Mouse (Mus musculus) embryonic facial prominence, embryonic 13.5 days (tissue): ENCODE data around the gene Rnasek. TPM values are rescaled to one million over a fixed set of nuclear protein-coding genes. Genes with fewer than 3 reads are reported as not detected.
A peak's percentile ranks its signal among the peaks of the same experiment; 100 is the strongest.

Source experiments
- ATAC-seq: fragments of 200-750 bp; cut with Nextera tagmentation; 2 replicates; pipeline ENCODE4 v1.8.0; 2017; ENCODE audit warnings: low read depth; ENCODE audit not compliant: insufficient number of reproducible peaks, insufficient read depth, low FRiP score, low TSS enrichment
- H3K27ac ChIP-seq: fragments of 300-500 bp; sonication (generic); 2 replicates; pipeline ENCODE4 v1.5.1; 2015; ENCODE audit warnings: moderate library complexity, mild to moderate bottlenecking, inconsistent platforms
- H3K27me3 ChIP-seq: fragments of 300-500 bp; sonication (generic); 2 replicates; pipeline ENCODE4 v1.6.1; 2015; ENCODE audit warnings: mild to moderate bottlenecking, inconsistent platforms
- H3K36me3 ChIP-seq: fragments of 300-500 bp; sonication (generic); 2 replicates; pipeline ENCODE4 v1.6.1; 2015; ENCODE audit warnings: mild to moderate bottlenecking, inconsistent platforms
- H3K4me1 ChIP-seq: fragments of 300-500 bp; sonication (generic); 2 replicates; pipeline ENCODE4 v1.6.1; 2015; ENCODE audit warnings: inconsistent platforms
- H3K4me2 ChIP-seq: fragments of 300-500 bp; sonication (generic); 2 replicates; pipeline ENCODE4 v1.6.1; 2015; ENCODE audit warnings: moderate library complexity, mild to moderate bottlenecking, inconsistent platforms
- H3K4me3 ChIP-seq: fragments of 300-500 bp; sonication (generic); 2 replicates; pipeline ENCODE4 v1.5.1; 2015; ENCODE audit warnings: mild to moderate bottlenecking, inconsistent platforms
- H3K9ac ChIP-seq: fragments of 300-500 bp; sonication (generic); 2 replicates; pipeline ENCODE4 v1.6.1; 2015; ENCODE audit warnings: mild to moderate bottlenecking, inconsistent platforms
- H3K9me3 ChIP-seq: fragments of 300-500 bp; sonication (generic); 2 replicates; pipeline ENCODE4 v1.6.1; 2016; ENCODE audit warnings: inconsistent platforms
- WGBS: fragments of 180-500 bp; shearing (Covaris S2); methylation state at CpG from one replicate; pipeline ENCODE4 v1.1.7; 2015; ENCODE audit warnings: mixed read lengths; 5-methylcytosine and 5-hydroxymethylcytosine counted together
- polyA plus RNA-seq: library from polyadenylated mRNA; unstranded; fragments of >200 nt; fragmentation: Nextera tagmentation; extraction: Ambion mirVana; gene quantifications from 2 replicates; pipeline ENCODE4 v1.2.1, GENCODE M21; 2015

Rnasek gene
- polyA plus RNA-seq, 1 experiment from 2014 or later: 168 TPM

- Histone ChIP-seq H3K27me3 (peaks cover 7% of the 10 kb centered on the region), H3K27ac (no peak overlapping the region), H3K9ac (no peak overlapping the region), H3K4me1 (peaks cover 56% of the 10 kb centered on the region), H3K4me2 (no peak overlapping the region), H3K36me3 (peaks cover 15% of the 10 kb centered on the region), H3K4me3 (no peak overlapping the region), H3K9me3 (no peaks in the 10 kb centered on the region)
- WGBS: 87% methylated on average over 12 of the region's 12 CpGs
- ATAC-seq: no peak
These were observed 4.3 kb downstream of the Rnasek start for GRCm38 (mm10) chr11:70235254-70235900.

- WGBS: 79% methylated on average over 8 of the region's 8 CpGs
- no peak for ATAC-seq
- no peak overlapping the region for H3K4me2 ChIP-seq
- peaks cover 63% of the 10 kb centered on the region for H3K4me1 ChIP-seq
- peaks cover 16% of the 10 kb centered on the region for H3K27me3 ChIP-seq
- H3K9ac ChIP-seq: no peak overlapping the region
- no peak overlapping the region for H3K4me3 ChIP-seq
- H3K36me3 ChIP-seq: peaks cover 15% of the 10 kb centered on the region
- H3K27ac ChIP-seq: peak overlapping the region; percentile 57
- no peaks in the 10 kb centered on the region for H3K9me3 ChIP-seq
These were observed 5.1 kb downstream of the Rnasek start for GRCm38 (mm10) chr11:70234497-70234896.

GRCm38 (mm10) chr11:70234037-70234436 is 5.6 kb downstream of the Rnasek start:
- H3K9me3 ChIP-seq: no peaks in the 10 kb centered on the region
- H3K9ac ChIP-seq: no peak overlapping the region
- peaks cover 15% of the 10 kb centered on the region for H3K36me3 ChIP-seq
- no peak overlapping the region for H3K4me3 ChIP-seq
- ATAC-seq: no peak
- H3K27ac ChIP-seq: peak overlapping the region; percentile 57
- peaks cover 20% of the 10 kb centered on the region for H3K27me3 ChIP-seq
- H3K4me1 ChIP-seq: peaks cover 67% of the 10 kb centered on the region
- WGBS: 51% methylated on average over 5 of the region's 5 CpGs
- H3K4me2 ChIP-seq: peak overlapping the region; percentile 66; the same call in 1 of the 2 replicates

DNA sequence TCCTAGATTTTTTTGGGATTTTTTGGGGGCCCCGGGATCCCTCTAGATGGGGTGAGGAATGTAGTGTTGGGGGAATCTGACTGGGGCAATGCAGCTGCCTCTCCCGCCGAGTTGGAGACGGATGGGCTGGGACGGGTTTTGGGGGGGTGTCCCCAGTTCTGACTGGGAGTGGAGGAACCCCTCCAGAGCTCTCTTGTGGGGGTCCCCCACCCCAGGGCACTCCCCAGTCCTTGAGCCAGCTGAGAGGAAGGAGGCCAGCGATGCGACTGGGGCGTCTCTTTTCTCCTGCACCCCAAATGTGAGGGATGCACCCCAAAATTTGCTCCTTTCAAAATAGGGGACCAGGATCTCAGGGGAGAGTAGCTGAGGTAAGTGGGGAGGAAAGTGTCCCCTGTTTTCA is 6.6 kb downstream of the Rnasek start:
- H3K27me3 ChIP-seq: peaks cover 30% of the 10 kb centered on the region
- H3K4me1 ChIP-seq: peaks cover 62% of the 10 kb centered on the region
- H3K4me3 ChIP-seq: peak overlapping the region; percentile 47
- no peak for ATAC-seq
- no peaks in the 10 kb centered on the region for H3K9me3 ChIP-seq
- H3K9ac ChIP-seq: peak overlapping the region; percentile 76
- WGBS: 37% methylated on average over 8 of the region's 8 CpGs
- peaks cover 15% of the 10 kb centered on the region for H3K36me3 ChIP-seq
- peak overlapping the region; percentile 66 for H3K4me2 ChIP-seq
- H3K27ac ChIP-seq: peak overlapping the region; percentile 39; the same call in 1 of the 2 replicates

- H3K27me3 ChIP-seq: peaks cover 35% of the 10 kb centered on the region
- H3K4me1 ChIP-seq: peaks cover 62% of the 10 kb centered on the region
- no peak for ATAC-seq
- H3K36me3 ChIP-seq: peaks cover 15% of the 10 kb centered on the region
- H3K9ac ChIP-seq: peak overlapping the region; percentile 76
- peak overlapping the region; percentile 66 for H3K4me2 ChIP-seq
- H3K4me3 ChIP-seq: peak overlapping the region; percentile 47
- WGBS: 5% methylated on average over 8 of the region's 10 CpGs
- peak overlapping the region; percentile 39; the same call in 1 of the 2 replicates for H3K27ac ChIP-seq
- no peaks in the 10 kb centered on the region for H3K9me3 ChIP-seq
These were observed 7.1 kb downstream of the Rnasek start for GRCm38 (mm10) chr11:70232546-70232945.

DNA sequence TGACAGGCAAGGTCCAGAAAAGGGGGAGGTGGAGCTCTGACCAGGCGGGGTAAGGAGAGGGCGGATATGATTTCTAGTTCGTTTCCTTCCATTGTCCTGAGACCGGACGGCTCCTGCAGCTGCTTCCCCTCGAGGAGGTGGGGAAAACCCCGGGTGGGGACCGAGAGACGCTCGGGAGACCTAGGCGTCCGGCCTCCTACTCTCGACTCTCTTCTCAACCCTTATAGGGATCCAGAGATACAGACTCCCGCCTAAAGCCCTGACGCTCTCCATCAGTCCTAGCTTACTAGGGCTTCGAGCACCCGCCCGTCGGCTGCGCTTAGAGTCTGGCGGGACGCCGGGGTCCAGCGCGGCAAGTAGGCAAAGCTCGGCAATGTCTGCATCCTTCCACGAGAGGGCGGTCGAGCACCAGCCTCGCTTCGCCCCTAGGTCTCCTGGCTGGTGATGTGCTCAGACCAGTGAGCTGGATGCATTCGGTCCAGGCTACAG is 9.4 kb downstream of the Rnasek start:
- ATAC-seq: no peak
- no peaks in the 10 kb centered on the region for H3K9me3 ChIP-seq
- H3K9ac ChIP-seq: peak overlapping the region; percentile 40; the same call in 1 of the 2 replicates
- peaks cover 58% of the 10 kb centered on the region for H3K27me3 ChIP-seq
- H3K27ac ChIP-seq: peak overlapping the region; percentile 45; the same call in 1 of the 2 replicates
- peaks cover 57% of the 10 kb centered on the region for H3K4me1 ChIP-seq
- H3K4me3 ChIP-seq: peak overlapping the region; percentile 37
- H3K36me3 ChIP-seq: peaks cover 7% of the 10 kb centered on the region
- H3K4me2 ChIP-seq: peak overlapping the region; percentile 54
- WGBS: under 1% methylated on average over 32 of the region's 32 CpGs

- H3K9ac ChIP-seq: peak within 1 kb of the TSS; percentile 58
- ATAC-seq: no peak
- peak within 1 kb of the TSS; percentile 51; the same call in 1 of the 2 replicates for H3K27ac ChIP-seq
- peak within 1 kb of the TSS; percentile 54 for H3K4me2 ChIP-seq
- peak within 1 kb of the TSS; percentile 37 for H3K4me3 ChIP-seq
- no peaks in the 10 kb centered on the region for H3K9me3 ChIP-seq
- H3K27me3 ChIP-seq: peaks cover 66% of the 10 kb centered on the region
- peaks cover 49% of the 10 kb centered on the region for H3K4me1 ChIP-seq
- H3K36me3 ChIP-seq: no peaks in the 10 kb centered on the region
- 3% methylated on average over 39 of the region's 39 CpGs for WGBS
These were observed 10.2 kb downstream of the Rnasek start, which contains the start of gene Bcl6b for GRCm38 (mm10) chr11:70229260-70230010. TSS of gene Bcl6b (minus strand) at chr11:70229798.

DNA sequence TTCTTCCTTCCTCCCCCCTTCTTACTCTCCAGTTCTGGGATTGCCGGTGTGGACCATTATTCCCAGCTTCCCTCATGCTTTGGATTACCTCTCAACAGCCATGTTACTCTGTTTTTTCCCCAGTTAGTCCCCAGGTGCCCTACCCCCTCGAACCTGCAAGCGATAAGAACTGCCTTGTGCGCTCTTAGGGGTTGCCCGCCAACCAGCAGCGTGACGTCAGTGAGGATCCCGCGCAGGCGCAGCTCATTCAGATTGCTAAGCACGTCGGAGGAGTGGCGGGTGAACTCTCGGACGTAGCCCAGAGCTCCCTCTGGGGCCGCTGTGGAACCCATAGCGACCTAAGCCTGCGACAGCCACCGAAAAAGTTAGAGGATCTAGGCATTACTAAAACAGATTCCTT is 10.8 kb downstream of the Rnasek start:
- under 1% methylated on average over 19 of the region's 19 CpGs for WGBS
- Histone ChIP-seq H3K9me3 (no peaks in the 10 kb centered on the region), H3K9ac (peak overlapping the region; percentile 58), H3K4me2 (peak overlapping the region; percentile 54), H3K4me3 (peak overlapping the region; percentile 37), H3K4me1 (peaks cover 43% of the 10 kb centered on the region), H3K27me3 (peaks cover 72% of the 10 kb centered on the region), H3K27ac (peak overlapping the region; percentile 51; the same call in 1 of the 2 replicates), H3K36me3 (no peaks in the 10 kb centered on the region)
- no peak for ATAC-seq

DNA sequence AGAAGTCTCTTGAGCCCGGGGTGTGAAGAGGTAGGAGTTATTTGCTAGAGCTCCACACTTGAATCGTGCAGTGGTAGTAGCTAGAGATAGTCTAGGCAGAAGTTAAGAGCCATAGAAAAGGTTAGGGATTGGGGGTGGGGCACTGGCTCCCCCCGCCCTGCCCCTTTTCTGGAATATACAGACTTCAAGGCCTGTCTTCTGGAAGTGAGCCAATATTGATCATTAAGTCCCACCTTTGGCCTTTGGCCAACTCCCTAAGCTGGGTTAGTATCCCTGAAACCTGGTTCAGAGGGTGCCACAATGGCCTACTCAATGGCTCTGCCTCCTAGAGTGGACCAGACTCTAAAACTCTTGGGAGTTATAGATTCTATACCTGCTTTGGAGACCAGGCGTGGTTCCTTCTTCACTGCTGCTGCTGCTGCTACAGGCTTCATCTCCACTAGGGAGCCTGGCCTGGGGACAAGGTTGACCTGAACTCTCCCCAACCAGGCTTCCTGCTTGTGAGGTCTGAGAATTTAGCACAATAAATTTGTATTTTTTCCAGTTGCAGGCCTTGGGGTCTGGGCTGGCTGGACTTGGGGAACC is 11.9 kb downstream of the Rnasek start:
- peak overlapping the region; percentile 54 for H3K4me2 ChIP-seq
- H3K36me3 ChIP-seq: no peaks in the 10 kb centered on the region
- H3K27me3 ChIP-seq: peaks cover 77% of the 10 kb centered on the region
- peaks cover 32% of the 10 kb centered on the region for H3K4me1 ChIP-seq
- H3K27ac ChIP-seq: no peak overlapping the region
- H3K4me3 ChIP-seq: peak overlapping the region; percentile 37; the same call in 1 of the 2 replicates
- ATAC-seq: no peak
- H3K9me3 ChIP-seq: no peaks in the 10 kb centered on the region
- WGBS: 88% methylated on average over 4 of the region's 4 CpGs
- H3K9ac ChIP-seq: no peak overlapping the region

GRCm38 (mm10) chr11:70227126-70227525 is 12.5 kb downstream of the Rnasek start:
- Histone ChIP-seq H3K27me3 (peaks cover 82% of the 10 kb centered on the region), H3K4me2 (peak overlapping the region; percentile 52), H3K9ac (no peak overlapping the region), H3K27ac (no peak overlapping the region), H3K4me3 (peak overlapping the region; percentile 37), H3K36me3 (no peaks in the 10 kb centered on the region), H3K9me3 (no peaks in the 10 kb centered on the region), H3K4me1 (peaks cover 35% of the 10 kb centered on the region)
- ATAC-seq: no peak
- WGBS: 37% methylated on average over 5 of the region's 5 CpGs

- Histone ChIP-seq H3K4me2 (peak overlapping the region; percentile 52), H3K27me3 (peaks cover 84% of the 10 kb centered on the region), H3K27ac (no peak overlapping the region), H3K4me1 (peaks cover 41% of the 10 kb centered on the region), H3K4me3 (peak overlapping the region; percentile 30), H3K9me3 (no peaks in the 10 kb centered on the region), H3K36me3 (no peaks in the 10 kb centered on the region), H3K9ac (peak overlapping the region; percentile 55)
- ATAC-seq: no peak
- WGBS: 4% methylated on average over 18 of the region's 18 CpGs
These were observed 13.1 kb downstream of the Rnasek start for GRCm38 (mm10) chr11:70226602-70226890.
